Mouse (Mus musculus): ENCODE measurements around the gene Apobec1.

GRCm38 (mm10) chr6:122596608-122597007, 5.6 kb downstream of the Apobec1 start:
- TF ChIP-seq CTCF (IDR thresholded peaks at IDR 0.05; ENCODE audit: insufficient read depth, low read depth, low read length): no peak
- TF ChIP-seq POLR2A (IDR thresholded peaks at IDR 0.05; ENCODE audit: insufficient read depth, low read depth, low read length): no peak
